In the genomic region with DNA sequence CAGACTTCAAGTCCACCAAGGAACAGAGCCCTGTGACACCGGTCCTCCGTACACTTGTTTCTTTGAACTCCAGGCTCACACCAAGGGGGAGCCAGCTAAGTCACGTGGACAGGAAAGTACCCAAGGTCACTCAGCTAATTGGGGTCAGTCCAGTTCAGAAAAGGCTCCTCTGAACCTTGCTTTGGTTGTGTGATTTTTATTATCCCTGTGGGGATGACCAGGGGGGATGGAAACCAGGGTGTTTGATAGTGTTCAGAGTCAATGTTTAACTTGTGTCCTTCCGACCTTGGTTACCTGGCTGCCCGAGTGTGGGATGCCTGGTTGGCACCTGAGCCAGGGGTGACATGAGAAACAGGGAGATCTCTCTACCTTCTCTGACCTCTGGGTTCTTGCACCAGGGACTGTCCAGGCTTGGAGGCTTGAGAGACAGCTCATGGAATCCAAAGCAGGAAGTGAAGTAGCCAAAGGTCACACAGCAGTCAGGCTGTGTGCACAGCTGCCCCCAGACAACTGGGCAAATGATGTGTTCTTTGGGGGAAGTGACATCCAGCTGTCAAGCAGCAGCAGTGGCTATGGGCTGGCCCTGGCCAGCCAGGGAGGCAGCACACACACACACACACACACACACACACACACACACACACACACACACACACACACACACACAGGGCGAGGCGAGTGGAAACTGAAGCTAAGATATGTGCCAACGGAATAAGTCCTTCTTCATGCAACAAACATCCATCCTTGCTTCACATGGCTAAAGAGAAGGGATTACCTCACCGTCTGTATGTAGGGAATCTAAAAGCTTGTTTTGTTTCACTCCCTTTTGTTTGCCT, we compare ENCODE assay signal across 13 mouse cellular contexts.
DNase-seq lines count a peak whose midpoint lies in the region; ATAC-seq and TF ChIP-seq lines count a peak whose summit lies in the region.
"Had no signal": no experiment of that assay in that cellular context is flagged by ENCODE, and none has a peak within 500 bp of the region (broad histone marks: within the 10 kb centered on the region; RNA-seq: fewer than 3 reads in every experiment).

No protein-coding gene starts in this region.

- TF ChIP-seq CTCF in midbrain, postnatal 0 days (IDR thresholded peaks at IDR 0.05): no peak
- no peak for TF ChIP-seq CTCF in liver, postnatal 0 days (IDR thresholded peaks at IDR 0.05; ENCODE audit: low read depth)

- TF ChIP-seq EP300 in liver, postnatal 0 days (IDR thresholded peaks at IDR 0.05; ENCODE audit: low read depth): peak; percentile 38; the same call in 1 of the 2 replicates

- 61% methylated on average over 9 of the region's 9 CpGs for WGBS in midbrain, embryonic 10.5 days
- 70% methylated on average over 8 of the region's 9 CpGs for WGBS in midbrain, postnatal 0 days
- 28% methylated on average over 9 of the region's 9 CpGs for WGBS in kidney, embryonic 16.5 days
- WGBS in liver, postnatal 0 days (ENCODE audit: insufficient replicate concordance): 48% methylated on average over 9 of the region's 9 CpGs

- H3K27me3 ChIP-seq in midbrain, embryonic 10.5 days (ENCODE audit: low read depth, poor library complexity, severe bottlenecking): no peaks in the 10 kb centered on the region
- H3K27me3 ChIP-seq in midbrain, postnatal 0 days (ENCODE audit: insufficient read depth, low read length): no peaks in the 10 kb centered on the region
- no peaks in the 10 kb centered on the region for H3K27me3 ChIP-seq in kidney, embryonic 16.5 days (ENCODE audit: insufficient read depth, low read length)
- no peaks in the 10 kb centered on the region for H3K27me3 ChIP-seq in liver, postnatal 0 days (ENCODE audit: insufficient read depth, low read length)
- H3K27me3 ChIP-seq: hindbrain, embryonic 13.5 days; limb, embryonic 13.5 days had no signal

- no peak overlapping the region for H3K9ac ChIP-seq in midbrain, postnatal 0 days (replicated peaks; ENCODE audit: low read length, poor library complexity, severe bottlenecking)
- no peak overlapping the region for H3K9ac ChIP-seq in kidney, embryonic 16.5 days (replicated peaks; ENCODE audit: low read length)
- no peak overlapping the region for H3K9ac ChIP-seq in liver, postnatal 0 days (replicated peaks)
- H3K9ac ChIP-seq: hindbrain, embryonic 13.5 days had no signal

- H3K9me3 ChIP-seq in midbrain, embryonic 10.5 days (replicated peaks): no peaks in the 10 kb centered on the region
- no peaks in the 10 kb centered on the region for H3K9me3 ChIP-seq in midbrain, postnatal 0 days (ENCODE audit: low read length)
- no peaks in the 10 kb centered on the region for H3K9me3 ChIP-seq in kidney, embryonic 16.5 days (ENCODE audit: low read length)
- H3K9me3 ChIP-seq in liver, postnatal 0 days (ENCODE audit: low read length): no peaks in the 10 kb centered on the region
- H3K9me3 ChIP-seq: hindbrain, embryonic 13.5 days; limb, embryonic 13.5 days had no signal

- no peaks in the 10 kb centered on the region for H3K36me3 ChIP-seq in midbrain, embryonic 10.5 days
- H3K36me3 ChIP-seq in midbrain, postnatal 0 days (ENCODE audit: insufficient read depth, low read length): no peaks in the 10 kb centered on the region
- H3K36me3 ChIP-seq in kidney, embryonic 16.5 days (ENCODE audit: insufficient read depth, low read length): no peaks in the 10 kb centered on the region
- H3K36me3 ChIP-seq in liver, postnatal 0 days (replicated peaks; ENCODE audit: insufficient read depth, low read length): no peaks in the 10 kb centered on the region
- H3K36me3 ChIP-seq: hindbrain, embryonic 13.5 days; limb, embryonic 13.5 days had no signal

- ATAC-seq in midbrain, postnatal 0 days (ENCODE audit: low FRiP score): no peak
- ATAC-seq in kidney, embryonic 16.5 days (ENCODE audit: low FRiP score, low TSS enrichment): peak; percentile 71
- ATAC-seq in liver, postnatal 0 days: peak; percentile 82
- ATAC-seq in erythroid progenitor cell, adult 5-6 weeks (replicated peaks; ENCODE audit: low FRiP score, poor library complexity, severe bottlenecking): no peak

- peak; percentile 40 for DNase-seq in midbrain, embryonic 10.5 days (ENCODE audit: low spot score)
- no peak for DNase-seq in midbrain, postnatal 0 days (ENCODE audit: low spot score)
- peak; percentile 57 for DNase-seq in liver, postnatal 0 days
- DNase-seq in T-cell, adult 2 months (ENCODE audit: low spot score): no peak
- no peak for DNase-seq in urinary bladder, postnatal 4 days (ENCODE audit: low spot score in 2 of 2)
- DNase-seq in Muller cell, postnatal 12 days (ENCODE audit: inconsistent ontology term): no peak
- DNase-seq: adrenal gland, adult 8-10 months; cerebellum, postnatal 14 days; right cerebral cortex, postnatal 14 days had no signal

- no peak overlapping the region for H3K4me3 ChIP-seq in midbrain, embryonic 10.5 days
- no peak overlapping the region for H3K4me3 ChIP-seq in midbrain, postnatal 0 days (ENCODE audit: low read depth, low read length)
- no peak overlapping the region for H3K4me3 ChIP-seq in kidney, embryonic 16.5 days (ENCODE audit: low read length)
- H3K4me3 ChIP-seq in liver, postnatal 0 days (ENCODE audit: low read depth, low read length): no peak overlapping the region
- H3K4me3 ChIP-seq: hindbrain, embryonic 13.5 days; limb, embryonic 13.5 days had no signal

- peaks cover 23% of the 10 kb centered on the region for H3K4me1 ChIP-seq in midbrain, embryonic 10.5 days
- no peaks in the 10 kb centered on the region for H3K4me1 ChIP-seq in midbrain, postnatal 0 days (ENCODE audit: insufficient read depth, low read length)
- peaks cover 42% of the 10 kb centered on the region for H3K4me1 ChIP-seq in kidney, embryonic 16.5 days (ENCODE audit: insufficient read depth, low read length)
- H3K4me1 ChIP-seq in liver, postnatal 0 days (ENCODE audit: insufficient read depth): peaks cover 19% of the 10 kb centered on the region

- no peak overlapping the region for H3K4me2 ChIP-seq in midbrain, postnatal 0 days (ENCODE audit: low read depth, low read length, poor library complexity, severe bottlenecking)
- no peak overlapping the region for H3K4me2 ChIP-seq in kidney, embryonic 16.5 days (replicated peaks; ENCODE audit: low read depth, low read length)
- H3K4me2 ChIP-seq in liver, postnatal 0 days (ENCODE audit: low read depth, low read length): no peak overlapping the region
- H3K4me2 ChIP-seq: hindbrain, embryonic 13.5 days; limb, embryonic 13.5 days had no signal

- H3K27ac ChIP-seq in midbrain, embryonic 10.5 days (replicated peaks): 0 out of 2 replicates have a peak overlapping the region, but pooled peaks have one; percentile 28
- no peak overlapping the region for H3K27ac ChIP-seq in midbrain, postnatal 0 days (ENCODE audit: low read depth, low read length)
- H3K27ac ChIP-seq in kidney, embryonic 16.5 days (ENCODE audit: low read length): peak overlapping the region; percentile 89
- H3K27ac ChIP-seq in liver, postnatal 0 days (ENCODE audit: low read depth): peak overlapping the region; percentile 82
- H3K27ac ChIP-seq: hindbrain, embryonic 13.5 days had no signal

Comparison
In these comparisons a context has a peak if more than half of its experiments do, and no peak if none do; other contexts are left out.
1. DNase-seq: peak in midbrain, embryonic 10.5 days (single experiment) and liver, postnatal 0 days (single experiment); none in midbrain, postnatal 0 days (single experiment), T-cell, adult 2 months (single experiment), urinary bladder, postnatal 4 days (0 of 2) and Muller cell, postnatal 12 days (single experiment).
2. ATAC-seq: peak in kidney, embryonic 16.5 days (single experiment) and liver, postnatal 0 days (single experiment); none in midbrain, postnatal 0 days (single experiment) and erythroid progenitor cell, adult 5-6 weeks (single experiment).